Mouse (Mus musculus) ES-E14 (cell line): ENCODE results near the gene Bst1.

ENCODE experiments used
- CHD2 ChIP-seq: IDR thresholded peaks from 2 replicates; pipeline ENCODE4 v1.6.1; 2014; ENCODE audit warnings: mild to moderate bottlenecking, low read depth, low read length, inconsistent platforms
- HCFC1 ChIP-seq: IDR thresholded peaks from 2 replicates; pipeline ENCODE4 v1.6.1; 2012; ENCODE audit warnings: low read length, inconsistent platforms, borderline replicate concordance; ENCODE audit not compliant: insufficient read depth
- MAFK ChIP-seq: IDR thresholded peaks from 2 replicates; pipeline ENCODE4 v1.6.1; 2014; ENCODE audit warnings: mild to moderate bottlenecking, low read depth, low read length, inconsistent platforms; ENCODE audit not compliant: insufficient read depth
- ZNF384 ChIP-seq: IDR thresholded peaks from 2 replicates; pipeline ENCODE4 v1.6.1; 2012; ENCODE audit warnings: low read depth, low read length, inconsistent platforms

GRCm38 (mm10) chr5:43805401-43805800 lies 13.3 kb upstream of the Bst1 start:
- no peak for TF ChIP-seq CHD2
- no peak for TF ChIP-seq ZNF384
- no peak for TF ChIP-seq HCFC1
- no peak for TF ChIP-seq MAFK
